Mouse (Mus musculus): ENCODE measurements at regions not wholly inside any gene's neighbourhood (a gene's known extent, or its start where the extent isn't known, plus 50 kb on each side); places are given as distances from the start of the nearest gene placed in this dataset.

DNA sequence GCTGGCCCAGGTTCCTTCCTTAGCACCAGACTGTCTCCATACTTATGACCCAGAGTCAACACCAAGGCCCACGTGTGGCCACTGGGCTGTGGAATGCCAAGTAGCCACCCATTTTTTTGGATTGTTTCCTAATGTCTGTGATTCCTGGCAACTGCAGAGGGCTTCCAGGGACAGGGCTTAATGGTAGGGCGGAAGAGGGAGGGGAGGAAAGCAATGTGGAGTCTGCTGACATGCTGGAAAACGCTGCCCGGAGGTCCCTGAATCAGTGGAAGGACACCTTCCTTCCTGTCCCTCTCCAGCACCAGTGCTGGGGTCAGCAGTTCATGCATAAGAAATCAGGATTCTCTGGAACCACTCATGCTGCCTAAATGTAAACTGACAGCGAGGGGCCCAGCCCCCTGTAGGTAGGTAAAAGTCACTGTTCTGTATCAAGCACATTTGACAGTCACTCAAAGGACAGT, 90.8 kb downstream of the Iyd start:
- DNase-seq, result peak; percentile 34

DNA sequence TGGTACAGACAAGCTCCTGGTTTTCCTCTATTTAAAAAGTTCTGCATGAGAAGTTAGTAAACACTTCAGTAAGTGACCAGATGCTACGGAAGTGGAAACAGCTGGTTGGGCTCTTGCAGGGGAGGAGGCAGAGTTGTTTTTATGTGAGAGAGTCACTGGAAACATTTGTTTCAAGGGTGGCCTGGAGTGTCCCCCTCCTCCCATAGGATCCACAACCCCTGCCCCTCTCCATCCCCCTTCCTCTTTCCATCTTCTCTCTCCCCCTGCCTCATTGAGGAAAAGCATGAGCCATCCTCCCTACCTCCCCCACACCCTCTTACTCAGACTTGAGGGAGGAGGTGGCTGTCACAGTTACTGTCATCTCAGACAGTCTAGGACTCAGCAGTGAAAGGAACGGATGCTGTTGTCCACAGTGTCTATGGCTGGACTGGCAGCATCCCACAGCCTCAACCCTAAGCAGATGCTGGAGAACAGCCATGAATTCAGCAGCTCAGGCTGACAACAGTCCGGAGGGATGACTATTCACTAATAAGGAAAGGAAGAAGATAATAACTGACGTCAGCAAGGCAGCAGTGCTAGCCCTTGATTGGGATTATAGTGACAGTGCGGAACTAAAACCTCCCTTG, 93.9 kb downstream of the Iyd start:
- peak; percentile 30 for DNase-seq

DNA sequence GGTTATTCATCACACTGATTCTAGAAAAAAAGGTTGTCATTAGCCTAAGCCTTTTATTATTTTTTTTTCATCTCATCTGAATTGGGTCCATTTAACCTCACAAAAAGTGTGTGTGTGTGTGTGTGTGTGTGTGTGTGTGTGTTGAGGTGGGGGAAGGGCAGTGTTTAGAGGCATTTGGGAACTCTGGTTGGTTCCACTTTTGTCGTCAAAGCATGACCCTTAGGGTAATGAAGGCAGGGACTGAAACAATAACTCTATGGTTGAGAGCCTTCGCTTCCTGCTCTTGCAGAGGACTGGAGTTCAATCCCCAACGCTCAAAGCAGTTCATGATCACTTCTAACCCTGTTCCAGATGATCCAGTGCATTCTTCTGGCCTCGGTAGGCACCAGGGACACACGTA, 96.1 kb upstream of the Plekhg1 start:
- no peak for DNase-seq

DNA sequence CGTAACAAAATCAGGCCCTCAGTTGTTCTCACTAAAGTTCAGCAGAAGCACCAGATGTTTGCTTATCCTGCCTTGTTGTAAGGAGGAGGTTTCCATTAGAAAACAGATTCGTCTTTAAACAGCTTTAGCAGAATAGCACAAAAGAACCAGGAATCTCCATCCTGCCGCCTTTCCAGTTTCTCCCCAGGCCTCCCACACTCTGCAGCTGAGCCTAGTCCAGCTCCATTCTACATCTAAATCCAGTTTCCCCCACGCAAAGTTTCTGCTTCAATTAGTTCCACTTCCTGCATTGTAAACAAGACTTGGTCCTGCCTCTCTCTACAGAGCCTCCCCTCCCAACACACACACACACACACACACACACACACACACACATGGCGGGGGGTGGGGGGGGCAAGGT, 95.1 kb upstream of the Plekhg1 start:
- no peak for DNase-seq

DNA sequence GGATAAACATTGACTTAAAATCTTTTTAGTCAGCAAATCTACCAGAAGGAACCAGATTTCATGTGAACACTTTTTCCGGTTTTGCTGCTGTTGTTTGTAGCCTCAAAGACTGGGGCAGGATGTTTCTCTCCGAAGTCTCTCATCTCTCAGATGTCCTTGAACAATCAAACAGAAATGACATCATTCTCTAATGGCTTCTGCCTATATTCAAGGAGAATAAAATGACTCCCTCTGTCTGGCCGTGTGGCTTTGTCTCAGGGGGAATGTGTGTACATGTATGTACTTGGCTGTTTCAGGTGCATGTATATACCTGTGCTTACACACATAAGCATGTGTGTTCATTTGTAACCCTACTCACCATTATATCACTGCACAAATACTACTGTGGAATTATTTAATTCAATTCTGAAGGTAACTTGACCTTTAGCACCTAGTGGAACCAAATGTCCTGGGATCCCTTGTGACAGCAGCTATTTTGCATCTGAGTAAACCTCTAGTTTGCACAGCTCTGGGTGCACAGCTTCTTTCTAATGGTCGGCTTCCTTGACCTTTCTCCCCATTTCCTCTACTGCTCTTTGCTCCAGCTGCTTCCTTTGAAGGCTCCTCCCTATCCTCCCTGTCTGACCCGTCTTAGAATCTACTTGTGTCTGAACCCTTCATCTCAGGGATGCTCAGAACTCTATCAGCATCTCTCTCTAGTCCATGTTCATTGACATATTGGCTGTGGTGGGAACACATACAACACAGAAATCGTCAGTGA, 93.8 kb upstream of the Plekhg1 start:
- DNase-seq, result no peak

DNA sequence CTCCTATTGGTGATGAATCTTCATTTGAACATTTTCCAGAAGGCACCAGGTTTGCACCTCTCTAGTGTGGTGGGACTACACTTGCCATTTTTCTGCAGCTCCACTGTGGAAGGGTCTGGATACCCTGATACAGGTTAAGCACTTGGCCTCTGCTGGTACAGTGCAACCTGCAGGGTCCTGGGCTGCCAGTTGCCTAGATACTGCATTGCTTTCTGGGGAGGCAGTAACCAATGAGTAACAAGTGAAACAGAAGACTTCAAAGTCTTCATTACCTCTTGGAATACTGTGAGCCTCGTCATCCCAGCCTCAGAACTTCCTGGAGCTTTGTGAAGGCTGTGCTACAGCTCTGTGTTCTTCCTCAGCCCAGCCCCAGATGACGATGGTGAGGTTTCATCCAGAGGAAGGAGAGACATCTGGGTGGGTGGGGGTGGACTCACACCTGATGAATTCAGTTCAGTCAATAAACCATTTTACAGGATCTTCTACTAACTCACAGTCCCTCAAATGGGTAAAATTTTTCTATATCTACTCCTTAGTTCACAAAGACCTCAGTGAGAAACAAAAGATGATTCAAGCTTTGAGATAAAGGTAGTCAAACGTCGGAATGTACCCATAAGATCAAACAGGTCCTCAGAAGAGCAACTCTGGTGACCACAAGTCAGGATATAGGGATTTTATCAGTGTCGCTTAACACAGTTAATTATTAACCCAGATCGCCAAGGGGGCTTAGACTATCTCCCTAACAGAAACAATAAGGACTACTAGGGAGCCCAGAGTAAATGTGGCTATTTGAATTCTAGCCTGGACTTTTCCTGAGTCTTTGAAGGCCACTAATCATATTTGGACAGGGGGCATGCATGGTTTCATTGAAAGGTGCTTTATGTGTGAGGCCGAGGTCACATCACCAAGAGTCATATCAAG, 92.1 kb upstream of the Plekhg1 start:
- no peak for DNase-seq

DNA sequence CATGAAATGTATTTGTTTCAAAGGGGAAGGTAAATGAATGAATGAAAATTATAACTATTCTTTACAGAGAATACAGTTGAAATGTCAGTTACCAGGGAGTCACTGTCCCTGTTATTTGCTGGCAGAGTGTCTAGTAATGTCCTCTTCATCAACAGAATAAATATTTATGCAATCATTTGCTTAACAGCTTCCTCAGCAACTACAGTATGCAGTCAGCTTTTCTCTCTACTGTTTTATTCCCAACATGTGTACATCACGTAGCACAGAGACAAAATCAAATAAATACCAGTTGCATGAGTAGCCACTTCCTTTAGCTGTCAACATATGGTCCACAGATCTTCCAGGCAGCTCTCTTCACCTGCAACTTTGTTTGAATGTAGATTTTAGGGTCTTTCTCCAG, 90.2 kb upstream of the Plekhg1 start:
- no peak for DNase-seq

DNA sequence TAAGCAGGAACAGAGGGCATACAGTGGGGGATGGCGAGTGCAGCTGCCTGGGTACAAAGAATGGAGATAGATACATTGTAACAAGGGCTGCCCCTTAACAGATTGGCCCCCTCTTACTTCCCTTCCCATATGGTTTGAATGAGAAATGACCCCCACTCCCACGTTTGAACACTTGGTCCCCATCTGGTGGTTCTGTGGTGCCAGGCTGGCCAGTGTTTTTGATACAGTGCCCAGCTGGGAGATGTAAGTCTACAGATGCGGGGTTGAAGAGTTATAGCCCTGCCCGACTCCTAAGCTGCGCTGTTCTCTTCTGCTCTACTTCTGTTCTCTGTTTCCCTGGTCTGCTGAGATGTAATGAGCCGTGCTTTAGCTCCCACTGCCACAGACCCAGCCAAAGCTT, 89.6 kb upstream of the Plekhg1 start:
- no peak for DNase-seq

DNA sequence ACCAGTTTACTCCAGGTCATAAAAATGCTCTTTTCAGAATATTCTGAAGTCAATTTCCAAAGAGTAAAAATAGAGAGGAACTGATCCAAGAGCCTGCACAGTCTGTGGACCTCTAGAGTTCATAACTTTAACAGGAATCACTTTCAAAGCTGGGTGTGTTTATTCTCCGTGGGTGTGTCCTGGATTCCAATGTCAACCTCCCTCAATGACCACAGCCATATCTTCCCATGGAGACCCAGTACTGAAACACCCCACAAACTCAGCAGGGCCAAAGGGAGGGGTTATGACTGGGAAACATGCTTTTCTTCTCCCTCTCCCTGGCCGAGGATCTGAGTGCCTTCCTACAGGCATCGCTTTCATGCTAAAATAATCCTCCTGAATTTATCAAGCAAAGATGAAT, 87.6 kb upstream of the Plekhg1 start:
- no peak for DNase-seq

DNA sequence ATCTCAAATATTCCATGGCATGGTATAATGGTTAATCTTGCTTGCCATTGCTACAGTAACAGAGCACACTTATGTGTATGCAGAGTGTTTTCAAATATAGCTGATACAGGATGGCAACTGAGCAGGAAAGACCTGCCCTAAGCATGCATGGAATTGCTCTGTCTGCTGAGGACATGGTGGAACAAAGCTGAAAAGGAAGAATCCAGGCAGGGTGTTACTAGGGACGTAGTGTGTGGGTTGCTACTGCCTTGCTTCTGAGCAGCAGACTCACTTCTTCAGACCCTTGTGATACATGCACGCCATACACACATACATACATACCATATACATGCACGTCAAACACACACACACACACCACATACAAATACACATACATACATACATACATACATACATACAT, 84.1 kb upstream of the Plekhg1 start:
- no peak for DNase-seq

DNA sequence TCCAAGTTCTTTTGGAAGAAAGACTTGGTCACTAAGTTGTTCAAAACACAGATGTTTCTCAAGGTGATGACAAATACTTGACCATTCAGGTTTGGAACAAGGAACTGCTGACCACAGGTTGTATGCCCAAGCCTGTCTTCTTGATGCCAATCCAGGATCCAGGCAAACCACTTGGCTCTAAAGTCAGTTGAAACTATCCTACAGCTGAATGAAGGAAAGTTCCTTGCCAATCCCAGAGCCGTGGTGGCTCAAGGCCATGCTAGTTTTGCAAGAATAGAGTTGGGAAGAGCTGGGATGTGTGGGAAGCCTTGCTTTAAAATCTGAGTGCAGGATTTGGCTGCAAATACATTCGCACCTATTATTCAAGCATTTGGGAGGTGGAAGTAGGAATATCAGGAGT, 78.0 kb upstream of the Plekhg1 start:
- peak; percentile 20 for DNase-seq

DNA sequence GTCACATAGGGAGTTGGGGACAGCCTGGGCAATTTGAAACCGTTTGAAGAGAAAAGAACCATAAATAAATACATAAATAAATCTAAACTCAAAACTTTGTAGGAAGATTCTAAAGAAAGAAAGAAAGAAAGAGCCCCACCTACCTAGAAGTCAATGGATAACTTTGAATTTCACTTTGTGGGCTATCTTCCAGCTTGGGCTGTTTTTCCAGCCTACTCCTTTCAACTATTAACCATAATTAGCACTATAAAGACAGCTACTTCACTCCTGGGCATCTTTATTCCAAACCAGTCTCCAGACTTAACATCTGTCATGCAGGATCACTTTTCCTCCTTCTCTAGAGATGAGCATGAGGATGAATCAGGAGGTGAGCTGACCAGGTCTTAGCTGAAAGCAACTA, 77.6 kb upstream of the Plekhg1 start:
- DNase-seq, result no peak

DNA sequence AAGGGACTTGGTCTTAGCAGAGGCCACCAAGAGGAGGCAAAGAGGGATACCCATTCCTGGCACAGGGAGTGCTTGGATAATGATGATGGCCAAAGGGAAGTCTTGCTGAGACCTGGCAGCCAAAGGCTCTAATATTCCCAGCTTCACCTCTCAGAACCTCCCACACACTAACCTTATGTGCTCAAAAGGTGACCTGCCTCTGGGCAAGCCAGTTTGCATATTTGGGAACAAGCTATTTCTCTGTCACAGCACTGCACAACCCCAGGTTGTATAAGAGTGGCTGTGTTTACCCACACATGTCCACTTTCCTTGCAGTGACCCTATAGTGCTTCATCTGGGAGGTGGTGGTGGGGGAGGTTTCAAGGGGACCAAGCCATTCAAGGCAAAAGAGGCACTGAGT, 76.9 kb upstream of the Plekhg1 start:
- DNase-seq, result no peak

DNA sequence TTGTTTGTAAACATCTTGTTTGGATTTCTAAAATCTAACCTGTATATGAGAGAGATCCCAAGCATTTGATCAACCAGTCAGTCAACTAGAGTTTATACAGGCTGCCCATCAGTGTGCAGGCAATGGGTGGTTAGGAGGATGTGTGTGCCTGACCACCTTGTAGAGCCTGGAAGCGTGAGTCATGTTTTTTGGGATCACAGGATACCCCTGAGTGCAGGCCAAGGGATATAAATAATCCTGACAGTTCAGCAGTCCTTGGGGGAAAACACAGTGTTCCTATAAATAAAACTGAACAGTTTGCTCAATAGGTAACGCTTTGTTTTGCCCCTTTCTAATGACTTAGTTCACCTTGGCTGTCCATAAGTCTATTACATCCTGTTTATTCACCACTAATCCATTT, 55.7 kb upstream of the Plekhg1 start:
- peak; percentile 24 for DNase-seq
